19 mouse cellular contexts compared by ENCODE assay signal in the genomic region with DNA sequence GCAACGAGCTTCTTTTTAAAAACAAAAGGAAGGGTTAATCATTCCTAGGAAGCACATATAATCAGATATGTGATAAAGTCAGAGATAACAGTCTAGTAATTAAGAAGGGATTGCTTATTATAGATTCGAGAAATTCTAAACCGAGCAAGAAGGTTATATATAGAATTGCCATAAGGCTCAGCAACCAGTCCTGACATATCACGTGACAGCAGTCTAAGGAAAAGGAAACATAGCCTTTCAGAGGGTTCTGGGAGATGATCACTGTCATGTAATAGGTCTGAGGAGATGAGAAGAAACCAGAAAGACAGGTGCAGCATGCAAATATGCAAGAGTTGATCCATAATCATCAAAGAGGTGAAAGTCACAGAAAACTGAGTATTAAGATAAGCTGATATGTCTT.
"Had no signal": no experiment of that assay in that cellular context is flagged by ENCODE, and none has a peak within 500 bp of the region (broad histone marks: within the 10 kb centered on the region; RNA-seq: fewer than 3 reads in every experiment).

No protein-coding gene starts in this region.

- H3K9ac ChIP-seq: limb, embryonic 12.5 days; limb, embryonic 15.5 days; liver, embryonic 14.5 days; liver, postnatal 0 days; lung, embryonic 14.5 days; midbrain, embryonic 12.5 days; midbrain, embryonic 15.5 days; neural tube, embryonic 13.5 days had no signal

- ATAC-seq: liver, postnatal 0 days; midbrain, embryonic 15.5 days had no signal

- H3K27me3 ChIP-seq: limb, embryonic 12.5 days; limb, embryonic 15.5 days; midbrain, embryonic 12.5 days; midbrain, embryonic 15.5 days; neural tube, embryonic 13.5 days had no signal

- H3K9me3 ChIP-seq: limb, embryonic 12.5 days; limb, embryonic 15.5 days; midbrain, embryonic 12.5 days; midbrain, embryonic 15.5 days; neural tube, embryonic 13.5 days had no signal

- H3K27ac ChIP-seq: limb, embryonic 12.5 days; liver, embryonic 14.5 days; macrophage; midbrain, embryonic 12.5 days; midbrain, embryonic 15.5 days; neural tube, embryonic 13.5 days had no signal

- H3K4me2 ChIP-seq: limb, embryonic 12.5 days; limb, embryonic 15.5 days; liver, embryonic 11.5 days; lung, embryonic 14.5 days; midbrain, embryonic 12.5 days; midbrain, embryonic 15.5 days; neural tube, embryonic 13.5 days had no signal

- H3K4me1 ChIP-seq: limb, embryonic 12.5 days; midbrain, embryonic 12.5 days had no signal

- H3K36me3 ChIP-seq: limb, embryonic 12.5 days; limb, embryonic 15.5 days; midbrain, embryonic 12.5 days; midbrain, embryonic 15.5 days; neural tube, embryonic 13.5 days had no signal

- DNase-seq: kidney, postnatal 10 days; kidney, postnatal 36 days; layer of hippocampus, postnatal 36 days; left cerebral cortex, postnatal 4 days; retina, postnatal 1 day; right cerebral cortex, postnatal 25 days; thymus, adult 2 months; thymus, postnatal 14 days; thymus, postnatal 4 days had no signal

- H3K4me3 ChIP-seq: limb, embryonic 12.5 days; limb, embryonic 15.5 days; midbrain, embryonic 12.5 days; midbrain, embryonic 15.5 days; neural tube, embryonic 13.5 days had no signal
